Mouse (Mus musculus) ES-E14 (cell line): Measurements from ENCODE around the gene Dab1.

ENCODE experiments used
- CHD2 ChIP-seq: IDR thresholded peaks from 2 replicates; pipeline ENCODE4 v1.6.1; 2014; ENCODE audit warnings: mild to moderate bottlenecking, low read depth, low read length, inconsistent platforms
- MAFK ChIP-seq: IDR thresholded peaks from 2 replicates; pipeline ENCODE4 v1.6.1; 2014; ENCODE audit warnings: mild to moderate bottlenecking, low read depth, low read length, inconsistent platforms; ENCODE audit not compliant: insufficient read depth
- ZC3H11A ChIP-seq: IDR thresholded peaks from 2 replicates; pipeline ENCODE4 v1.6.1; 2012; ENCODE audit warnings: low read depth, mild to moderate bottlenecking, inconsistent platforms, low read length, borderline replicate concordance
- ZNF384 ChIP-seq: IDR thresholded peaks from 2 replicates; pipeline ENCODE4 v1.6.1; 2012; ENCODE audit warnings: low read depth, low read length, inconsistent platforms

GRCm38 (mm10) chr4:104483948-104484347 is 864.8 kb downstream of the Dab1 start:
- TF ChIP-seq ZNF384: no peak
- no peak for TF ChIP-seq MAFK
- TF ChIP-seq CHD2: no peak
- no peak for TF ChIP-seq ZC3H11A
